Mouse (Mus musculus) neural tube, embryonic 11.5 days (tissue): ENCODE data around the gene Lrrc36. TPM values are rescaled to one million over a fixed set of nuclear protein-coding genes. Genes with fewer than 3 reads are reported as not detected.

ENCODE experiments used
- ATAC-seq: fragments of 200-750 bp; cut with Nextera tagmentation; 2 replicates; pipeline ENCODE4 v1.8.0; 2017; ENCODE audit warnings: moderate number of reproducible peaks, mild to moderate bottlenecking, moderate TSS enrichment, moderate library complexity; ENCODE audit not compliant: insufficient read depth, low FRiP score, low TSS enrichment
- DNase-seq: peaks from one replicate; pipeline ENCODE4 v3.0.0-alpha.2; 2015; ENCODE audit warnings: low spot score
- H3K27ac ChIP-seq: fragments of 300-500 bp; sonication (generic); 2 replicates; pipeline ENCODE4 v1.5.1; 2014; ENCODE audit warnings: low read depth, mild to moderate bottlenecking, low read length
- H3K27me3 ChIP-seq: fragments of 300-500 bp; sonication (generic); 2 replicates; pipeline ENCODE4 v1.6.1; 2014; ENCODE audit warnings: mild to moderate bottlenecking, low read length, mixed read lengths; ENCODE audit not compliant: control insufficient read depth, insufficient read depth
- H3K36me3 ChIP-seq: fragments of 300-500 bp; sonication (generic); 2 replicates; pipeline ENCODE4 v1.6.1; 2014; ENCODE audit warnings: mild to moderate bottlenecking, low read length, moderate library complexity, mixed read lengths; ENCODE audit not compliant: control insufficient read depth, insufficient read depth
- H3K4me1 ChIP-seq: fragments of 300-500 bp; sonication (generic); 2 replicates; pipeline ENCODE4 v1.6.1; 2014; ENCODE audit warnings: low read length, mixed read lengths; ENCODE audit not compliant: control insufficient read depth, insufficient read depth
- H3K4me2 ChIP-seq: fragments of 300-500 bp; sonication (generic); 2 replicates; pipeline ENCODE4 v1.6.1; 2014; ENCODE audit warnings: low read depth, mild to moderate bottlenecking, moderate library complexity
- H3K4me3 ChIP-seq: fragments of 300-500 bp; sonication (generic); 2 replicates; pipeline ENCODE4 v1.5.1; 2014; ENCODE audit warnings: low read depth, low read length
- H3K9ac ChIP-seq: fragments of 300-500 bp; sonication (generic); 2 replicates; pipeline ENCODE4 v1.6.1; 2014; ENCODE audit warnings: mild to moderate bottlenecking, low read length
- H3K9me3 ChIP-seq: fragments of 300-500 bp; sonication (generic); 2 replicates; pipeline ENCODE4 v1.6.1; 2016; ENCODE audit warnings: low read length; ENCODE audit not compliant: control insufficient read depth
- WGBS: fragments of 180-500 bp; shearing (Covaris S2); extraction: QIAGEN DNeasy Blood & Tissue Kit; methylation state at CpG from one replicate; pipeline ENCODE4 v1.1.7; 2014; 5-methylcytosine and 5-hydroxymethylcytosine counted together
- polyA plus RNA-seq: library from polyadenylated mRNA; unstranded; fragments of >200 nt; fragmentation: Nextera tagmentation; extraction: Ambion mirVana; gene quantifications from 2 replicates; pipeline ENCODE4 v1.2.1, GENCODE M21; 2014

Lrrc36 gene
- polyA plus RNA-seq, 1 experiment from 2014 or later: 0.92 TPM

- ATAC-seq: no peak
- H3K9ac ChIP-seq: no peak overlapping the region
- H3K4me3 ChIP-seq: no peak overlapping the region
- 0 out of 2 replicates have a peak, but pooled peaks cover 2% of the 10 kb centered on the region for H3K27me3 ChIP-seq
- H3K9me3 ChIP-seq: no peaks in the 10 kb centered on the region
- H3K27ac ChIP-seq: no peak overlapping the region
- no peaks in the 10 kb centered on the region; the same call in 1 of the 2 replicates for H3K36me3 ChIP-seq
- WGBS: 38% methylated on average over 25 of the region's 25 CpGs
- DNase-seq: peak; percentile 62
- peaks cover 29% of the 10 kb centered on the region for H3K4me1 ChIP-seq
- H3K4me2 ChIP-seq: no peak overlapping the region
These were observed 63.5 kb downstream of the Lrrc36 start for GRCm38 (mm10) chr8:105476628-105477413.

- Histone ChIP-seq H3K36me3 (no peaks in the 10 kb centered on the region; the same call in 1 of the 2 replicates), H3K9me3 (no peaks in the 10 kb centered on the region), H3K27ac (no peak overlapping the region), H3K4me3 (no peak overlapping the region), H3K9ac (no peak overlapping the region), H3K4me2 (no peak overlapping the region), H3K27me3 (0 out of 2 replicates have a peak, but pooled peaks cover 2% of the 10 kb centered on the region), H3K4me1 (peaks cover 21% of the 10 kb centered on the region)
- WGBS: 89% methylated on average over 3 of the region's 3 CpGs
- no peak for ATAC-seq
- DNase-seq: no peak
These were observed 64.4 kb downstream of the Lrrc36 start for GRCm38 (mm10) chr8:105477792-105478191.

DNA sequence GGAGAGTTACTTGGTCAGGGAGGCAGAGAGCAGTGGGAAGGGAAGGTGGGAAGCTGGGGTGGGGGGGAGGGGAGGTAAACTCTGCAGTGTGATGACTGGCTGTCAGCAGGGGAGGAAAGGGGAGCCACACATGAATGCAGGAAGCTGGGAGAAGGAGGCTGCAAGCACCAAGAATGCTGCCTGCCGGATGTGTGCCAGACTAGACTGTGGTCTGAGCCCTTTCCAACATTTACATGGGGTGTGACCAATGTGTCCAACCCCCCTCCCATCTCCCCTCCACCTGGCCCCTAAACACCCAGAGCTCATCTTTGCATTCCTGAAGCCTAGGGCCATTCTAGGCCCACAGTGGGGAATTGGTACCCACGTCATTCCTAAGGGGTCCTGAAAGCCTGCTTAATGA, 67.6 kb downstream of the Lrrc36 start:
- 32% methylated on average over 2 of the region's 2 CpGs for WGBS
- no peak overlapping the region for H3K4me3 ChIP-seq
- 0 out of 2 replicates have a peak, but pooled peaks have one; percentile 28 for ATAC-seq
- no peaks in the 10 kb centered on the region for H3K9me3 ChIP-seq
- H3K27ac ChIP-seq: no peak overlapping the region
- no peak overlapping the region for H3K9ac ChIP-seq
- no peak overlapping the region for H3K4me2 ChIP-seq
- peaks cover 7% of the 10 kb centered on the region for H3K4me1 ChIP-seq
- no peaks in the 10 kb centered on the region for H3K27me3 ChIP-seq
- no peaks in the 10 kb centered on the region; the same call in 1 of the 2 replicates for H3K36me3 ChIP-seq
- no peak for DNase-seq

- peaks cover 7% of the 10 kb centered on the region for H3K4me1 ChIP-seq
- peak; percentile 66 for DNase-seq
- no peak overlapping the region for H3K27ac ChIP-seq
- H3K4me3 ChIP-seq: no peak overlapping the region
- 69% methylated on average over 6 of the region's 6 CpGs for WGBS
- no peaks in the 10 kb centered on the region for H3K9me3 ChIP-seq
- no peaks in the 10 kb centered on the region for H3K27me3 ChIP-seq
- no peak overlapping the region for H3K9ac ChIP-seq
- H3K36me3 ChIP-seq: no peaks in the 10 kb centered on the region; the same call in 1 of the 2 replicates
- no peak overlapping the region for H3K4me2 ChIP-seq
- no peak for ATAC-seq
These were observed 68.1 kb downstream of the Lrrc36 start for GRCm38 (mm10) chr8:105481453-105481852.

GRCm38 (mm10) chr8:105482123-105482522, 68.8 kb downstream of the Lrrc36 start:
- peaks cover 7% of the 10 kb centered on the region for H3K4me1 ChIP-seq
- no peak for ATAC-seq
- H3K4me2 ChIP-seq: no peak overlapping the region
- H3K4me3 ChIP-seq: no peak overlapping the region
- no peaks in the 10 kb centered on the region; the same call in 1 of the 2 replicates for H3K36me3 ChIP-seq
- no peaks in the 10 kb centered on the region for H3K27me3 ChIP-seq
- no peak overlapping the region for H3K27ac ChIP-seq
- no peaks in the 10 kb centered on the region for H3K9me3 ChIP-seq
- 79% methylated on average over 8 of the region's 8 CpGs for WGBS
- no peak for DNase-seq
- no peak overlapping the region for H3K9ac ChIP-seq

GRCm38 (mm10) chr8:105483212-105484029, 70.0 kb downstream of the Lrrc36 start:
- Histone ChIP-seq H3K27ac (no peak overlapping the region), H3K36me3 (no peaks in the 10 kb centered on the region; the same call in 1 of the 2 replicates), H3K4me3 (no peak overlapping the region), H3K9me3 (no peaks in the 10 kb centered on the region), H3K4me1 (peaks cover 7% of the 10 kb centered on the region), H3K27me3 (no peaks in the 10 kb centered on the region), H3K9ac (no peak overlapping the region), H3K4me2 (no peak overlapping the region)
- DNase-seq: peak; percentile 66
- 32% methylated on average over 14 of the region's 14 CpGs for WGBS
- peak; percentile 48; the same call in 1 of the 2 replicates for ATAC-seq

GRCm38 (mm10) chr8:105484030-105484368, 70.6 kb downstream of the Lrrc36 start:
- ATAC-seq (0 out of 2 replicates have a peak, but pooled peaks have one; percentile 36), DNase-seq (no peak)
- WGBS: 35% methylated on average over 3 of the region's 3 CpGs
- Histone ChIP-seq H3K9me3 (no peaks in the 10 kb centered on the region), H3K4me3 (no peak overlapping the region), H3K27ac (no peak overlapping the region), H3K36me3 (no peaks in the 10 kb centered on the region), H3K4me1 (peaks cover 7% of the 10 kb centered on the region), H3K9ac (no peak overlapping the region), H3K4me2 (no peak overlapping the region), H3K27me3 (no peaks in the 10 kb centered on the region)

- Histone ChIP-seq H3K4me3 (no peak overlapping the region), H3K36me3 (no peaks in the 10 kb centered on the region), H3K27me3 (no peaks in the 10 kb centered on the region), H3K4me1 (peaks cover 7% of the 10 kb centered on the region), H3K27ac (no peak overlapping the region), H3K4me2 (no peak overlapping the region), H3K9me3 (no peaks in the 10 kb centered on the region), H3K9ac (no peak overlapping the region)
- DNase-seq: peak; percentile 79
- 28% methylated on average over 2 of the region's 2 CpGs for WGBS
- ATAC-seq: no peak; the same call in 1 of the 2 replicates
These were observed 71.0 kb downstream of the Lrrc36 start for GRCm38 (mm10) chr8:105484392-105484791.
